Mouse (Mus musculus) midbrain, postnatal 0 days (tissue): ENCODE measurements around the gene Taf6. TPM values are rescaled to one million over a fixed set of nuclear protein-coding genes. Genes with fewer than 3 reads are reported as not detected.

Experiments used
- ATAC-seq: fragments of 200-750 bp; cut with Nextera tagmentation; 2 replicates; pipeline ENCODE4 v1.8.0; 2017; ENCODE audit warnings: moderate number of reproducible peaks, mild to moderate bottlenecking, moderate TSS enrichment, moderate library complexity; ENCODE audit not compliant: low FRiP score
- DNase-seq: peaks from one replicate; pipeline ENCODE4 v3.0.0-alpha.2; 2015; ENCODE audit warnings: low spot score
- H3K27ac ChIP-seq: fragments of 300-500 bp; sonication (generic); 2 replicates; pipeline ENCODE4 v1.5.1; 2014; ENCODE audit warnings: low read depth, mild to moderate bottlenecking, low read length, mixed read lengths
- H3K27me3 ChIP-seq: fragments of 300-500 bp; sonication (generic); 2 replicates; pipeline ENCODE4 v1.6.1; 2014; ENCODE audit warnings: low read length, control low read depth, mixed read lengths; ENCODE audit not compliant: insufficient read depth
- H3K36me3 ChIP-seq: fragments of 300-500 bp; sonication (generic); 2 replicates; pipeline ENCODE4 v1.6.1; 2014; ENCODE audit warnings: low read length, control low read depth, mixed read lengths; ENCODE audit not compliant: insufficient read depth
- H3K4me1 ChIP-seq: fragments of 300-500 bp; sonication (generic); 2 replicates; pipeline ENCODE4 v1.6.1; 2014; ENCODE audit warnings: mild to moderate bottlenecking, control low read depth, antibody characterized with exemption, low read length, mixed read lengths; ENCODE audit not compliant: insufficient read depth
- H3K4me2 ChIP-seq: fragments of 300-500 bp; sonication (generic); 2 replicates; pipeline ENCODE4 v1.6.1; 2014; ENCODE audit warnings: low read depth, mild to moderate bottlenecking, low read length, mixed read lengths; ENCODE audit not compliant: poor library complexity, severe bottlenecking
- H3K4me3 ChIP-seq: fragments of 300-500 bp; sonication (generic); 2 replicates; pipeline ENCODE4 v1.5.1; 2014; ENCODE audit warnings: low read depth, mild to moderate bottlenecking, low read length, moderate library complexity
- H3K9ac ChIP-seq: fragments of 300-500 bp; sonication (generic); replicated peaks from 2 replicates; pipeline ENCODE4 v1.6.1; 2014; ENCODE audit warnings: mild to moderate bottlenecking, low read length, moderate library complexity, mixed read lengths; ENCODE audit not compliant: poor library complexity, severe bottlenecking
- H3K9me3 ChIP-seq: fragments of 300-500 bp; sonication (generic); 2 replicates; pipeline ENCODE4 v1.6.1; 2016; ENCODE audit warnings: low read length, control low read depth
- CTCF ChIP-seq: IDR thresholded peaks from 2 replicates; pipeline ENCODE4 v1.5.1; 2016; ENCODE audit warnings: antibody characterized with exemption, mild to moderate bottlenecking
- WGBS: fragments of 180-500 bp; shearing (Covaris S2); extraction: QIAGEN DNeasy Blood & Tissue Kit; methylation state at CpG from one replicate; pipeline ENCODE4 v1.1.7; 2014; 5-methylcytosine and 5-hydroxymethylcytosine counted together
- polyA plus RNA-seq: library from polyadenylated mRNA; unstranded; fragments of >200 nt; fragmentation: Nextera tagmentation; extraction: Ambion mirVana; gene quantifications from 2 replicates; pipeline ENCODE4 v1.2.1, GENCODE M21; 2015
- total RNA-seq: library from RNA; depleted of rRNA; stranded (reverse); fragments of >200 nt; gene quantifications from 2 replicates; pipeline ENCODE4 v1.2.3, GENCODE M21; 2014; rRNA removed

Gene Taf6
- total RNA-seq (61.1 and 90.3 TPM in 2 replicates), polyA plus RNA-seq (49.0 and 49.8 TPM in 2 replicates)

- H3K4me2 ChIP-seq, result peak within 1 kb of the TSS; percentile 70
- H3K9me3 ChIP-seq, result no peaks in the 10 kb centered on the region
- peak within 1 kb of the TSS; percentile 65 for H3K4me3 ChIP-seq
- H3K4me1 ChIP-seq, result no peaks in the 10 kb centered on the region
- H3K9ac ChIP-seq, result peak within 1 kb of the TSS; percentile 77
- ATAC-seq (peak; percentile 87), DNase-seq (peak; percentile 94)
- peak within 1 kb of the TSS; percentile 76 for H3K27ac ChIP-seq
- TF ChIP-seq CTCF, result no peak
- 0% methylated on average over 31 of the region's 31 CpGs for WGBS
- H3K36me3 ChIP-seq, result peaks cover 26% of the 10 kb centered on the region
- no peaks in the 10 kb centered on the region for H3K27me3 ChIP-seq
Observed at GRCm38 (mm10) chr5:138186950-138187638, at the start of gene Taf6, which contains the start of gene Cnpy4. Taf6 (minus strand) TSS chr5:138187451. Cnpy4 (plus strand) TSS chr5:138187485.

GRCm38 (mm10) chr5:138234224-138234623, 47.0 kb upstream of the Taf6 start:
- Histone ChIP-seq H3K27ac (no peak overlapping the region), H3K9ac (no peak overlapping the region), H3K27me3 (no peaks in the 10 kb centered on the region), H3K4me2 (no peak overlapping the region), H3K36me3 (no peaks in the 10 kb centered on the region), H3K4me1 (no peaks in the 10 kb centered on the region), H3K4me3 (no peak overlapping the region), H3K9me3 (no peaks in the 10 kb centered on the region)
- ATAC-seq (no peak), DNase-seq (no peak)
- no peak for TF ChIP-seq CTCF

- H3K4me1 ChIP-seq, result no peaks in the 10 kb centered on the region
- H3K4me2 ChIP-seq, result no peak overlapping the region
- ATAC-seq (no peak), DNase-seq (no peak)
- 86% methylated on average over 2 of the region's 2 CpGs for WGBS
- TF ChIP-seq CTCF, result no peak
- no peak overlapping the region for H3K9ac ChIP-seq
- no peaks in the 10 kb centered on the region for H3K9me3 ChIP-seq
- no peaks in the 10 kb centered on the region for H3K27me3 ChIP-seq
- no peak overlapping the region for H3K4me3 ChIP-seq
- no peak overlapping the region for H3K27ac ChIP-seq
- no peaks in the 10 kb centered on the region for H3K36me3 ChIP-seq
Observed at GRCm38 (mm10) chr5:138233778-138234177, 46.5 kb upstream of the Taf6 start.

- H3K27me3 ChIP-seq, result no peaks in the 10 kb centered on the region
- H3K4me2 ChIP-seq, result no peak overlapping the region
- no peaks in the 10 kb centered on the region for H3K36me3 ChIP-seq
- H3K9me3 ChIP-seq, result no peaks in the 10 kb centered on the region
- 94% methylated on average over 3 of the region's 3 CpGs for WGBS
- no peak overlapping the region for H3K9ac ChIP-seq
- ATAC-seq (no peak), DNase-seq (no peak)
- TF ChIP-seq CTCF, result no peak
- H3K4me1 ChIP-seq, result no peaks in the 10 kb centered on the region
- H3K4me3 ChIP-seq, result no peak overlapping the region
- H3K27ac ChIP-seq, result no peak overlapping the region
Observed at GRCm38 (mm10) chr5:138229511-138229910, 42.3 kb upstream of the Taf6 start.

GRCm38 (mm10) chr5:138228026-138228425, 40.8 kb upstream of the Taf6 start:
- Histone ChIP-seq H3K9me3 (no peaks in the 10 kb centered on the region), H3K4me1 (no peaks in the 10 kb centered on the region), H3K9ac (no peak overlapping the region), H3K36me3 (no peaks in the 10 kb centered on the region), H3K4me2 (no peak overlapping the region), H3K4me3 (no peak overlapping the region), H3K27me3 (no peaks in the 10 kb centered on the region), H3K27ac (no peak overlapping the region)
- peak; percentile 5 for DNase-seq
- 48% methylated on average over 3 of the region's 3 CpGs for WGBS
- TF ChIP-seq CTCF, result peak; percentile 59
- no peak for ATAC-seq

GRCm38 (mm10) chr5:138227367-138227766, 40.1 kb upstream of the Taf6 start:
- H3K9me3 ChIP-seq, result no peaks in the 10 kb centered on the region
- no peak for TF ChIP-seq CTCF

More at GRCm38 (mm10) chr5:138227367-138227766, 40.1 kb upstream of the Taf6 start:
- no peak overlapping the region for H3K4me3 ChIP-seq
- no peaks in the 10 kb centered on the region for H3K4me1 ChIP-seq
- 67% methylated on average over 2 of the region's 2 CpGs for WGBS
- H3K9ac ChIP-seq, result no peak overlapping the region
- H3K27me3 ChIP-seq, result no peaks in the 10 kb centered on the region
- no peak overlapping the region for H3K4me2 ChIP-seq
- DNase-seq (no peak), ATAC-seq (no peak)
- H3K27ac ChIP-seq, result no peak overlapping the region
- no peaks in the 10 kb centered on the region for H3K36me3 ChIP-seq
